Mouse (Mus musculus): ENCODE results near the gene 4933411K16Rik.

Gene 4933411K16Rik

GRCm38 (mm10) chr19:42035456-42036248, 16.4 kb upstream of the 4933411K16Rik start, which contains the start of gene Ankrd2:
Gene Ankrd2 (plus strand): TSS chr19:42036000.
- peak; percentile 86 for DNase-seq

DNA sequence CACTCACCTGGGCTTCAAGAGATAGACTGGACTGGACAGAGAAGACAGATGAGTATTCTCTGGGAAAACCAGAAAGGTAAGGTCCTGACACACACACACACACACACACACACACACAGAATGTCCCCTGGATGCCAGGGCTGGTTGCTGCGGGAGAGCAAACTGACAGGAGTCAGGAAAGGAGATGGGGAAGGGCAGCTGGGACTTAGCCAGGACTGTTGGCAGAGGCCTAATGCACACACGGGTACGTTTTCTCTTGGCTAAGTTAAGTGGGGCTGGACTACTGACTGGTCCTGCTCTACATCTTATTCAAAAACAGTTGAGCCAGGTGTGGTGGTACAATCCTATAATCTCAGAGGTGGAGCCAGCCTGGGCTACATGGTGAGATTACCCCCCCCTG, 15.7 kb upstream of the 4933411K16Rik start:
- no peak for DNase-seq

GRCm38 (mm10) chr19:42037167-42037702, 14.8 kb upstream of the 4933411K16Rik start:
- no peak for DNase-seq

GRCm38 (mm10) chr19:42038310-42038709, 13.7 kb upstream of the 4933411K16Rik start:
- no peak for DNase-seq

DNA sequence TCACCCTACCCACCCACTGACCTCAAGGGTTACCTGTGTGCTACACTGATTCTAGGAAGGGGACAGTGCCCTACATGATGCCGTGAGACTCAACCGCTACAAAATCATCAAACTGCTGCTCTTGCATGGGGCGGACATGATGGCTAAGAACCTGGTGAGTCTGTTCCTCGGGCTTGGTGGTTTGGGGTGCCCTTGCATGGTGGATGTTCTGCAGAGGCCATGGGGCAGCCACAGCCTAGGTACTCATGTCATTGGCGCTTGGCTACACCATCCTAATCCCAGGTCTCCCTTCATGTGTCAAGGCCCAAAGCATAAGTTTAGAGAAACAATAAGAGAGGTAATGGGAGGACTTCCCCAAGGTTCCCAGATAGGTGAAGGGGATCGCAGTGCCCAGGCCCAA, 8.1 kb upstream of the 4933411K16Rik start:
- DNase-seq: no peak

DNA sequence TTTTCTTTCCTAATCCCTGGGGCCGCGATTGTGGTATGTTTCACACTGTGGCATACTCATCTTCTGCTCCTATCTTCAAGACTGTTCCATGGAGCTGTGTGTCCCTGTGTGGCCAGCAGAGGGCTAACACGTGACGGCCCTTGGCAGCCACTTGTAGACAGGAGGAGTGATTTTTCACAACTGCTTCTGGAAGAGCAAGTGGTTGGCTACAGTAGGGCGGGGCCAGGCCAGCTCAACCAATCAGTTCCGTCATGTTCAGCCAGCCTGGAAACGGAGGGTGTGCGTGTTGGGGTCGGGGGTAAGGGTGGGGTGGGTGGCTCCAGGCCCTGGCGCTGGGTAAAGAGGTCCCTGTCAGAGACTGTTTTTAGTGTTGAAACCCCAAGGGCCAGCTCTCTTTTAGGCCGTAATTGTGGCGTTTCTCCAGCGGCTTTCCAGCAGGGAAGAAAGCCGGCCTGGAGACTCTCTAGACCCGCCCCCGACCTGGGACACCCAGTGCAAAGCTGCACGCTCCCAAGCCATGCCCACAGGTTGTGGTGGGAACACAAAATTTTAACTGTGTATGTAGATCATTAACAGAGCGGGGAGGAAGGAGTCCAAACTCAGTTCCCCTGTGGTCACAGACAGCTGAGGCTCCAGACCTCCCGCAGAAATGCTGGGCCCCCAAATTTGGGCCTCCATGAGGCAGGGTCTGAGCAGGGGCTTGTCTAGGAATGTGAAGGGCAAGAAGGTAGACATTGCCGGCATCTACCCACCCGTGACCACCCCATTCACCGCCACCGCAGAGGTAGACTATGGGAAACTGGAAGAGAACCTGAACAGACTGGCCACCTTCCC, 6.6 kb upstream of the 4933411K16Rik start, which contains the start of gene Hoga1:
Hoga1 (plus strand) TSS at position 342 of the 834 bp plus-strand sequence.
- DNase-seq: peak; percentile 35

DNA sequence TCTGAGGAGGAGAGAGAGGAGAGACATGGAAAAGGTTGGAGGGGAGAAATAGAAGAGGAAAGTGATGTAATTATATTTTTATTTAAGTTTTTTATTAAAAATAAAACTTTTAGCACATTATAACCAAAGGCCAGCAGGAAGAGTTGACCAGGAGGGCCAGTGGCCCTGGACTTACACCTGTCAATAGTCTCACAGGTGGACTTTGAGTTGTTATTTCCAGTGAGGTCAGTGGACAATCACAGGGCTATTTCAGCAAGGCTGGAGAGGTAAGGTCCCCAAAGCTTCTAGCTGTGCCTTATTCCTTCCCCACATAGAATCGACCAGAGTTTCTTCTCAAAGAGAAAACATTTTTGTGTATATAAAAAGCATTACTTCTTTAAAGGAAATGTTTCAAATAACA, 1.8 kb upstream of the 4933411K16Rik start:
- no peak for DNase-seq

DNA sequence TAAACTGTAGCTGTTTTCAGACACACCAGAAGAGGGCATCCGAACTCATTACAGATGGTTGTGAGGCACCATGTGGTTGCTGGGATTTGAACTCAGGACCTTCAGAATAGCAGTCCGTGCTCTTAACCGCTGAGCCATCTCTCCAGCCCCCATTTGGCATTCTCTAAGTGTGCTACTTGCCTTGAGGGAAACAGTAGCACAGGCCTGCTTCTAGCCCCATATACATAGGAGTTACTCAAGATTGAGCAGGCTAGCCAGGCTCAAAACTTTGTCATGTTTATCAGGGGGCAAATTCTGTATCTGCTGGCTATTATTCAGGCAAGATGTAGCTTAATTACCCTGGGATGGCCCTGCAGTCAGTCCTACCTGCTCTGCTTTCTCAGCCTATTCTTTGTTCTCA, 697 bp upstream of the 4933411K16Rik start:
- DNase-seq: no peak

- DNase-seq: no peak
Measured at GRCm38 (mm10) chr19:42054255-42054654, 2.2 kb downstream of the 4933411K16Rik start.

DNA sequence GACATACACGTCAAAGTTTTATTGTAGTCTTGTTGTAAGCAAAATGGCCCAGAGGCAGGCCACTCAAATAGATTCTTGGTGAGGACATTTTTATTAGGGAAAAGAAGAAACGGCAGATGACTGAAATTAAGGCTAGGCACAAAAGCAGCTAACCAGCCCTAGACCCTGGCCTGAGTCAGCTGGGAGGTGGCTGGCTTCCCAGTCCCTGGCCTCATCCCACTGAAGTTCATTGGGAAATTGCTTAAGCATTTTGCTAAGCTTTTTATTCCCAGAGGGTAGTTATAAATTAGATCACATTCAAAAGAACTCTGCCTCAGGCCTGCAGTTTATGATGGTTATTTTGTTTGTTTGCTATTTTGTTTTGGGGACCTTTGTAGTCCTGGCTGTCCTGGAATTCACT, 3.8 kb downstream of the 4933411K16Rik start:
- no peak for DNase-seq

- DNase-seq: no peak
Measured at GRCm38 (mm10) chr19:42056719-42057409, 4.8 kb downstream of the 4933411K16Rik start.

DNA sequence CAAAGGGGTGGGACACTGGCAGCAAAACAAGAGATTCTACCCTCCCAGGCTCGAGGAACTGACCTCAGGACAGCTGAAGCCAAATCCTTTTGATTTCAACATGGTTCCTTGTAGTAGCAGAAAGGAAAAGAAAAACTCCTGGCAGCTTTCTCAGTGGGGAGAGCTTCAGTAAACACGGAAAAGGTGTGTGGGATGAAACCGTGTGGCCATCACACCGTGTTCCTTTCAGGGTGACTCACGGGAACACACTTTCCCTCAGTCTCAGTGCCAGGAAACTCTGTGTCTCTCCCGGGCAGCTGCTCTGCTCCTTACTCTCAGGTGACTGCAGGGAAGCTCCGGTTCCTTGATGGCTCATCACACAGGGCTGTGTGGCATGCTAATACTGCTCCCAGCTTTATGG, 6.4 kb downstream of the 4933411K16Rik start:
- no peak for DNase-seq

DNA sequence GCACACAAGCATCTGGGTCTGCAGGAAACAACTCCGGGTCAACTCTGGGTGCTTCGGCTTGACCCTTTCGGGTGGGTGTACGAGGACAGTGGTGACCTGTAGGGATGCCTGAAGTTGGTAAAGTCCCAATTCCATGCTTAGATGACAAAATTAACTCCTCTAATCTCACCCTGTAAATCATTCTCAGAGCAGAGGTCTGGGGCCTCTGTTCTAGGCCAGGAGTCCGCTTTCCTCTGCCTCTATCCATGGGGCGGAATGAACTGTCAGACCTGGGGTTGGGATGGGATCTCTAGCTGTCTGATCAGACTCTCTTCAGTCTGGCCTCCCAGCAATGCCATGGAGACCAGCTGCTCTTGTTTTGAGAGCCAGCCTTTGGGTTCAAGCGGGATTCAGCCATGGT, 9.4 kb downstream of the 4933411K16Rik start:
- no peak for DNase-seq

- no peak for DNase-seq
Measured at GRCm38 (mm10) chr19:42068441-42069240, 16.6 kb downstream of the 4933411K16Rik start.

DNA sequence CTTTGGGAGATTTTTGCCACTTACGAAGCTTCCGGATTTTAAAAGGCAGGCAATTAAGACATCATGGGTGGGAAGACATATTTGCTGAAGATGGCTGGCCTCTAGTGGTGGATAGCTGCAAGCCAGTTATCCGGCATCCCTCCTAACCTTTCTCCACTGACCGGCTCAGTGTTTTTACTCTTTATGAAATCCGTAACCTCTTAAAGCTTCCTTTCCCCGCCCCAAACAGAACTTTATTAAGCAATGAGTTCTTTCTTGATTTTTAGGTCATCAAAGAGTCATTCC, 17.1 kb downstream of the 4933411K16Rik start:
- no peak for DNase-seq

DNA sequence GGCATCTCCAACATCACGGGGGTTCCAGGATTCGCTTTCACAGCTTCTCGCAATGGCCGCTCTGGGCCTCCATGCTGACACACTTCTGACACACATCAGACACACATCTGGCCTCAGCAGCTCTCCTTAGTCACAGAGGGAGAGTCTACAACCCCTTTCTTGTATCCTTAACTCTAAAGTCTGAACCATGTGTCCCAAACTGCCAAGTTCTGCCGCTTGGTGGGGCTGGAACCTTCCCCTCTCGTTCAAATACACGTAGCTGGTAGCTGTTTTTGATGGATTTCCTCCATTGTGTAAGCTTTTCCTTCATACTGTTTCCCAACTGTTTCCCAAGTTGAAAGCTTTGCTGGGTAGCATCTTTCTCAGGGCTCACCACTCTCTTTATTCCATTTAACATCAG, 19.2 kb downstream of the 4933411K16Rik start:
- DNase-seq: no peak

DNA sequence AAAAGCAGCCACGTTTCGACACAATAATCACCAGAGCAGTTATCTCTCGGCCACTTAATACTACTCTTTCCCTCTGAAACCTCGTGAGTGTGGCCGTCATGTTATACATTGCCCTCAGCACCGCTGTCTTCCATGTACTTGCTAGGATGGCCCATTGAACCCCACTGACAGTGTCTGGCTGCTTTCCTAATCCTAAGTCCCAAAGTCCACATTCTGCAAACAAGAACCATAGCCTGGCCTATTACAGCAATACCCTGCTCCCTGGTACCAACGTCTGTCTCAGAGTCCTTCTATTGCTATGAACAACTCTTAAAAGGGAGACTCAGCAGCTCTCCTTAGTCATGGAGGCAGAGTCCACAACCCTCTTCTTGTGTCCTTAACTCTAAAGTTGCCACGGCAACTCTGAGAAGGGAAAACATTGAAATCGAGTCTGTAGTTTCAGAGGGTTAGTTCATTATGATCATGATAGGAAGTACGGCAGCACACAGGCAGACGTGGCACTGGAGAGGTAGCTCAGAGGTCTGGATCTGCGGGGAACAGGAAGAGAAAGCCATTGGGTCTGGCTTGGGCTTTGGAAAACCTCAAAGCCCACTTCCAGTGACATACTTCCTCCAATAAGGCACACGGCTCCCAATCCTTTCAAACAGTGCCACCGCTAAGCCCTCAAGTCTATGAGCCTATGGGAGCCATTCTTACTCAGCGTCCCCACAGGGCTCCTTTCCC, 20.0 kb downstream of the 4933411K16Rik start:
- DNase-seq: no peak

DNA sequence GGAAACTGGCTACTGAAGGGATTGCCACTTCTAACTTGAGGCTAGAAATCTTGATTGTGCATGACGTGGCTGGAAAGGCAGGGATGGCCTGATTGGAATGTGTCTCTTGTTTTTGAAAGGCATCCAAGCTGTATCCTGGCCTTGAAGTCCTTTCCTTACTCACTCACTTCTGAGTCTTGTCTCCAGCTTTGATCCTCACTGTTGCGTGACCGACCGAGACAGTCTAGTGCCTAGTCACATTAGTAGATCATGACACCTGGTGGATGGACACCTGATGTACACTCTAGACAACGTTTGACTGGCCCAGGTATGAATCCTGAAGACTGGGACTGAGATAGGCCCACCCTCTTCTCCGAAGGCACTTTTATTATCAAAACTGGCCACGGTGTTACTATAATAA, 20.8 kb downstream of the 4933411K16Rik start:
- DNase-seq: no peak

GRCm38 (mm10) chr19:42075051-42075450, 23.0 kb downstream of the 4933411K16Rik start:
- DNase-seq: no peak

DNA sequence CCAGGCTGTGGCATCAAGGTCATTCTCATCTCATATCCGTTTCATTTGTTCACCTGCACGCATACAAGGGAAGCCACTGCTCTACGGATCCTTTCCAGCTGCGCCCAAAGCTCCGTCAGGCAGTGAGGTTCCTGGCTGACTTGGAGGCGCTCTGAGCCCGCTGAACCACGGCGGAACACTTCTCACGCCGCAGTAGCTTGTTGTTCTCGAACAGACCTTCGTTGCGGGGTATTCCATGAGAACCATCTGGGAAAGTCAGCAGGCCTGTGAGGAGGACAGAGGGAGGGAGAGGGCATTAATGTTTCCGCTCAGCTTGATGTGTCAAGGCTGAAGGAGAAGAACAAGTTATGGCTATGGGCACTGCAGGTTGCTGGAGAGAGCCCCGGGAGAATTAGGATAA, 23.9 kb downstream of the 4933411K16Rik start:
- no peak for DNase-seq

- no peak for DNase-seq
Measured at GRCm38 (mm10) chr19:42078566-42078965, 26.5 kb downstream of the 4933411K16Rik start.

DNA sequence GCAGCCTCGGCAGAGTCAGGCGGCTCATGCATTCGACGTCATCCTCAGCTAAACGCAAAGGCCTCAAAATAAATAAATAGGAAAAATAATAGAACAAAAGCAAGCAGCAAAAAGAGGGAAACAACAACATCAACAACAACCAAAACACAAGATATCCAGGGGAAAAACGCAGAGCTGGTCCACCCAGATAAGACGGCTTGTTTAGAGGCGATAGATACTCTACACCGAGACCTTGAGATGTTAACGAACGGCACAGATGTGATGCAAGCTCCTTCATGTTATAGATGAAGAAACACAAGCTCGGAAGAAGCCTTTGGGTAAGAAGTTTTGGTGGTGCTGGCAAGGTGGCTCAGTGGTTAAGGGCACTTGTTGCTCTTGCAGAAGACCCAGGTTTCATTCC, 27.0 kb downstream of the 4933411K16Rik start:
- no peak for DNase-seq
